Mouse (Mus musculus): Measurements from ENCODE around the gene Eif3d. TPM values are rescaled to one million over a fixed set of nuclear protein-coding genes. Genes with fewer than 3 reads are reported as not detected.
A peak's percentile ranks its signal among the peaks of the same experiment; 100 is the strongest.

Eif3d gene
- polyA plus RNA-seq, 1 experiment = 103 TPM

GRCm38 (mm10) chr15:77982195-77982939, 11.8 kb upstream of the Eif3d start:
- no peak overlapping the region for H3K27ac ChIP-seq (ENCODE audit: insufficient read depth, low read length)
- TF ChIP-seq POLR2A (IDR thresholded peaks at IDR 0.05; ENCODE audit: low read depth, low read length) (no peak), CTCF (IDR thresholded peaks at IDR 0.05; ENCODE audit: extremely low read depth, insufficient read depth, insufficient read length, insufficient replicate concordance) (peak; percentile 51; the same call in 1 of the 2 replicates)
- H3K4me3 ChIP-seq (ENCODE audit: extremely low read depth, insufficient read depth, insufficient read length) = no peak overlapping the region
- H3K36me3 ChIP-seq (ENCODE audit: control insufficient read depth, insufficient read depth, low read length) = no peaks in the 10 kb centered on the region
- no peaks in the 10 kb centered on the region for H3K4me1 ChIP-seq (ENCODE audit: control insufficient read depth, insufficient read depth, insufficient read length)
- 34% methylated on average over 18 of the region's 18 CpGs for WGBS
- H3K27me3 ChIP-seq (ENCODE audit: control insufficient read depth, insufficient read depth, low read length) = no peaks in the 10 kb centered on the region
- peak in 1 of 2 experiments; percentile 35 for DNase-seq (ENCODE audit: low read depth in 1 of 2, low spot score in 2 of 2)

GRCm38 (mm10) chr15:77981181-77981680, 10.6 kb upstream of the Eif3d start:
- Histone ChIP-seq H3K27ac (ENCODE audit: insufficient read depth, low read length) (no peak overlapping the region), H3K36me3 (ENCODE audit: control insufficient read depth, insufficient read depth, low read length) (no peaks in the 10 kb centered on the region), H3K4me3 (ENCODE audit: extremely low read depth, insufficient read depth, insufficient read length) (no peak overlapping the region), H3K27me3 (ENCODE audit: control insufficient read depth, insufficient read depth, low read length) (no peaks in the 10 kb centered on the region), H3K4me1 (ENCODE audit: control insufficient read depth, insufficient read depth, insufficient read length) (no peaks in the 10 kb centered on the region)
- DNase-seq (ENCODE audit: low read depth in 1 of 2, low spot score in 2 of 2) = no peak
- no peak for TF ChIP-seq POLR2A (IDR thresholded peaks at IDR 0.05; ENCODE audit: low read depth, low read length)
- TF ChIP-seq CTCF (IDR thresholded peaks at IDR 0.05; ENCODE audit: extremely low read depth, insufficient read depth, insufficient read length, insufficient replicate concordance) = no peak
- 70% methylated on average over 5 of the region's 5 CpGs for WGBS

- TF ChIP-seq CTCF (IDR thresholded peaks at IDR 0.05; ENCODE audit: extremely low read depth, insufficient read depth, insufficient read length, insufficient replicate concordance) (no peak), POLR2A (IDR thresholded peaks at IDR 0.05; ENCODE audit: low read depth, low read length) (no peak)
- no peaks in the 10 kb centered on the region for H3K4me1 ChIP-seq (ENCODE audit: control insufficient read depth, insufficient read depth, insufficient read length)
- no peak overlapping the region for H3K4me3 ChIP-seq (ENCODE audit: extremely low read depth, insufficient read depth, insufficient read length)
- whole genome bisulfite sequencing = 71% methylated on average over 10 of the region's 10 CpGs
- DNase-seq (ENCODE audit: low read depth in 1 of 2, low spot score in 2 of 2) = no peak
- no peaks in the 10 kb centered on the region for H3K27me3 ChIP-seq (ENCODE audit: control insufficient read depth, insufficient read depth, low read length)
- no peak overlapping the region for H3K27ac ChIP-seq (ENCODE audit: insufficient read depth, low read length)
- no peaks in the 10 kb centered on the region for H3K36me3 ChIP-seq (ENCODE audit: control insufficient read depth, insufficient read depth, low read length)
Observed at GRCm38 (mm10) chr15:77979427-77979865, 8.8 kb upstream of the Eif3d start.

GRCm38 (mm10) chr15:77977663-77978062, 7.0 kb upstream of the Eif3d start:
- no peak overlapping the region for H3K27ac ChIP-seq (ENCODE audit: insufficient read depth, low read length)
- TF ChIP-seq POLR2A (IDR thresholded peaks at IDR 0.05; ENCODE audit: low read depth, low read length) (no peak), CTCF (IDR thresholded peaks at IDR 0.05; ENCODE audit: extremely low read depth, insufficient read depth, insufficient read length, insufficient replicate concordance) (no peak)

GRCm38 (mm10) chr15:77974165-77974841, 3.7 kb upstream of the Eif3d start:
- DNase-seq (ENCODE audit: low read depth in 1 of 2, low spot score in 2 of 2) = no peak
- no peaks in the 10 kb centered on the region; the same call in 1 of the 2 replicates for H3K4me1 ChIP-seq (ENCODE audit: control insufficient read depth, insufficient read depth, insufficient read length)
- no peak overlapping the region for H3K27ac ChIP-seq (ENCODE audit: insufficient read depth, low read length)
- TF ChIP-seq CTCF (IDR thresholded peaks at IDR 0.05; ENCODE audit: extremely low read depth, insufficient read depth, insufficient read length, insufficient replicate concordance) = no peak
- TF ChIP-seq POLR2A (IDR thresholded peaks at IDR 0.05; ENCODE audit: low read depth, low read length) = no peak
- 61% methylated on average over 6 of the region's 6 CpGs for WGBS
- H3K27me3 ChIP-seq (ENCODE audit: control insufficient read depth, insufficient read depth, low read length) = no peaks in the 10 kb centered on the region
- H3K4me3 ChIP-seq (ENCODE audit: extremely low read depth, insufficient read depth, insufficient read length) = no peak overlapping the region
- no peaks in the 10 kb centered on the region for H3K36me3 ChIP-seq (ENCODE audit: control insufficient read depth, insufficient read depth, low read length)

More at GRCm38 (mm10) chr15:77977663-77978062, 7.0 kb upstream of the Eif3d start:
- no peaks in the 10 kb centered on the region for H3K27me3 ChIP-seq (ENCODE audit: control insufficient read depth, insufficient read depth, low read length)
- H3K36me3 ChIP-seq (ENCODE audit: control insufficient read depth, insufficient read depth, low read length) = no peaks in the 10 kb centered on the region
- 60% methylated on average over 3 of the region's 3 CpGs for WGBS
- H3K4me3 ChIP-seq (ENCODE audit: extremely low read depth, insufficient read depth, insufficient read length) = no peak overlapping the region
- H3K4me1 ChIP-seq (ENCODE audit: control insufficient read depth, insufficient read depth, insufficient read length) = no peaks in the 10 kb centered on the region
- DNase-seq (ENCODE audit: low read depth in 1 of 2, low spot score in 2 of 2) = no peak

DNA sequence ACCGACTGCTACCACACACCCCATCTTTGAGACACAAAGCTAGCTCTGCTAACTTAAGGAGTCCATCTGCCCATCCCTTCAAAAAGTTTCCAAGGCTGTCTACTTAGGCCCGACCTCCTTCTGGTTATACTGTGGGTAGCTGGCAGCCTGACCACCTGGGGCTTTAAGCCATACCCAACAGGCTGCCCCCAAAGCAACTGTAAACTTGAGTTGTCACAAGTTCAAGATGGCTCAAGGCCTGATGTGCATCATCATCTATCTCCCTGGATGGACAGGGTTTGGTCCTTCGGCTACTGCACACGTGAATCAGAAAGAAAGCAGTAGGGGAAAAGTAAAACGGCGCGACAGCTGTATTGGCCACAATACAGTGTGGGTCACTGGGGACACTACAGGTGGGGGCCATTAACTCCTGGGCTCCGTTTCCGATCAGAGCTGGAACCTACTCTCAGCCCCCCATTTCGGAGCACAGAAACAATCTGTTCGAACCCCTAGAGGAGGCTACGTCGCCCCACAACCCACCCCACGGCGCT, 608 bp downstream of the Eif3d start:
- H3K36me3 ChIP-seq (ENCODE audit: control insufficient read depth, insufficient read depth, low read length) = peaks cover 27% of the 10 kb centered on the region
- 1% methylated on average over 15 of the region's 15 CpGs for WGBS
- TF ChIP-seq CTCF (IDR thresholded peaks at IDR 0.05; ENCODE audit: extremely low read depth, insufficient read depth, insufficient read length, insufficient replicate concordance) (no peak), POLR2A (IDR thresholded peaks at IDR 0.05; ENCODE audit: low read depth, low read length) (no peak)
- no peaks in the 10 kb centered on the region; the same call in 1 of the 2 replicates for H3K4me1 ChIP-seq (ENCODE audit: control insufficient read depth, insufficient read depth, insufficient read length)
- peak overlapping the region; percentile 95 for H3K4me3 ChIP-seq (ENCODE audit: extremely low read depth, insufficient read depth, insufficient read length)
- no peak for DNase-seq (ENCODE audit: low read depth in 1 of 2, low spot score in 2 of 2)
- H3K27me3 ChIP-seq (ENCODE audit: control insufficient read depth, insufficient read depth, low read length) = no peaks in the 10 kb centered on the region
- peak overlapping the region; percentile 71 for H3K27ac ChIP-seq (ENCODE audit: insufficient read depth, low read length)
